Comparison of ENCODE assay signal across 21 mouse cellular contexts in genomic region chr3:103040861-103041379, GRCm38 (mm10). TPM values are rescaled to one million over a fixed set of nuclear protein-coding genes. Genes with fewer than 3 reads are reported as not detected.
DNase-seq lines count a peak whose midpoint lies in the region; ATAC-seq and TF ChIP-seq lines count a peak whose summit lies in the region.
"Had no signal": no experiment of that assay in that cellular context is flagged by ENCODE, and none has a peak within 500 bp of the region (broad histone marks: within the 10 kb centered on the region; RNA-seq: fewer than 3 reads in every experiment).

No protein-coding gene starts in this region.

- H3K79me2 ChIP-seq in MEL (ENCODE audit: control insufficient read depth, insufficient read depth, low read length, poor library complexity) = peaks cover 11% of the 10 kb centered on the region

- H3K4me1 ChIP-seq in G1E (ENCODE audit: insufficient read depth, low read depth, low read length) = no peaks in the 10 kb centered on the region
- peaks cover 5 to 25% of the 10 kb centered on the region in 2 experiments; a peak in 3 of 4 replicates for H3K4me1 ChIP-seq in MEL (ENCODE audit: control insufficient read depth in 1 of 2, insufficient read depth in 2 of 2, low read length in 2 of 2)
- H3K4me1 ChIP-seq: embryonic facial prominence, embryonic 10.5 days; embryonic facial prominence, embryonic 12.5 days; forebrain, embryonic 13.5 days; forebrain, embryonic 15.5 days had no signal

- intact Hi-C loops in left cerebral cortex, postnatal 10 days (cut with DNase I) = no loop called here

- H3K9ac ChIP-seq in MEL (ENCODE audit: control insufficient read depth, low read depth, low read length, poor library complexity, severe bottlenecking) = no peak overlapping the region
- H3K9ac ChIP-seq: embryonic facial prominence, embryonic 12.5 days; forebrain, embryonic 13.5 days; forebrain, embryonic 15.5 days; forebrain, postnatal 0 days had no signal

- H3K9me3 ChIP-seq in G1E (replicated peaks) (no peaks in the 10 kb centered on the region), MEL (replicated peaks; ENCODE audit: insufficient read depth, low read length) (no peaks in the 10 kb centered on the region)
- H3K9me3 ChIP-seq: embryonic facial prominence, embryonic 10.5 days; embryonic facial prominence, embryonic 12.5 days; forebrain, embryonic 13.5 days; forebrain, embryonic 15.5 days had no signal

- TF ChIP-seq CTCF in G1E (IDR thresholded peaks at IDR 0.05; ENCODE audit: low read depth, low read length) (no peak), MEL (IDR thresholded peaks at IDR 0.05 in 2 of 3, conservative IDR thresholded peaks at IDR 0.05 in 1 of 3; ENCODE audit: control insufficient read depth in 1 of 3, insufficient read depth in 1 of 3, low read depth in 2 of 3, low read length in 3 of 3, poor library complexity in 1 of 3, severe bottlenecking in 1 of 3) (no peak)

- no peak for TF ChIP-seq POLR2A in MEL (IDR thresholded peaks at IDR 0.05; ENCODE audit: control insufficient read depth in 1 of 2, insufficient read depth in 1 of 2, low read depth in 1 of 2, low read length in 2 of 2, poor library complexity in 1 of 2)

- H3K4me3 ChIP-seq in G1E (ENCODE audit: low read depth, low read length) (no peak overlapping the region), MEL (ENCODE audit: control insufficient read depth in 1 of 2, insufficient read depth in 1 of 2, low read depth in 2 of 2, low read length in 2 of 2) (no peak overlapping the region)
- H3K4me3 ChIP-seq: embryonic facial prominence, embryonic 10.5 days; embryonic facial prominence, embryonic 12.5 days; forebrain, embryonic 13.5 days; forebrain, embryonic 15.5 days had no signal

- peak; percentile 34; the same call in 1 of the 2 replicates for ATAC-seq in G1E (ENCODE audit: extremely low read depth, insufficient number of reproducible peaks, low FRiP score, poor library complexity, severe bottlenecking)
- 0 out of 2 replicates have a peak, but pooled peaks have one; percentile 17 for ATAC-seq in megakaryocyte progenitor cell, adult 5-6 weeks (replicated peaks; ENCODE audit: poor library complexity)
- ATAC-seq: activated CD4-positive, CD25-positive, alpha-beta regulatory T cell, adult 4 months; forebrain, embryonic 13.5 days; forebrain, embryonic 15.5 days; forebrain, postnatal 0 days; Patski had no signal

- TF ChIP-seq RAD21 in MEL (IDR thresholded peaks at IDR 0.05; ENCODE audit: low read depth, low read length) = no peak

- H3K36me3 ChIP-seq in G1E (replicated peaks) (peaks cover 81% of the 10 kb centered on the region), MEL (ENCODE audit: control insufficient read depth in 1 of 2, insufficient read depth in 2 of 2, low read length in 2 of 2) (peaks cover 33 to 55% of the 10 kb centered on the region in 2 experiments)

- peak overlapping the region; percentile 76 for H3K27ac ChIP-seq in MEL (ENCODE audit: control insufficient read depth, low read depth, low read length)
- H3K27ac ChIP-seq: embryonic facial prominence, embryonic 10.5 days; embryonic facial prominence, embryonic 12.5 days; forebrain, embryonic 13.5 days; forebrain, embryonic 15.5 days had no signal

- DNase-seq in G1E (ENCODE audit: low spot score) (no peak), MEL (ENCODE audit: low read depth, low spot score) (peak; percentile 64), adipocyte (ENCODE audit: low spot score) (no peak)
- no peak for DNase-seq in left cerebral cortex, postnatal 10 days (ENCODE audit: extremely low spot score in 1 of 2, low spot score in 2 of 2)
- DNase-seq: adrenal gland, adult 2 months; adrenal gland, postnatal 10 days; adrenal gland, postnatal 25 days; cerebellum, adult 11 months; cerebellum, adult 18-20 months; cerebellum, adult 9-10 months; cerebellum, postnatal 10 days; cerebellum, postnatal 25 days; forebrain, postnatal 0 days had no signal

- H3K27me3 ChIP-seq in G1E (ENCODE audit: insufficient read depth, low read length) = no peaks in the 10 kb centered on the region
- no peaks in the 10 kb centered on the region for H3K27me3 ChIP-seq in MEL (ENCODE audit: control insufficient read depth in 1 of 2, insufficient read depth in 2 of 2, low read length in 2 of 2)
- H3K27me3 ChIP-seq: embryonic facial prominence, embryonic 12.5 days; forebrain, embryonic 13.5 days; forebrain, embryonic 15.5 days; Patski had no signal

- peak; percentile 90 to 91 for TF ChIP-seq EP300 in MEL (IDR thresholded peaks at IDR 0.05; ENCODE audit: low read depth in 1 of 2, low read length in 2 of 2)

TF ChIP-seq in MEL, 35 proteins besides CTCF, POLR2A, EP300 and RAD21:
- TF ChIP-seq ELF1 (IDR thresholded peaks at IDR 0.05; ENCODE audit: low read depth, low read length) = no peak
- TF ChIP-seq TCF12 (IDR thresholded peaks at IDR 0.05; ENCODE audit: low read depth, low read length) = peak; percentile 88
- peak; percentile 63; the same call in 1 of the 2 replicates for TF ChIP-seq RCOR1 (IDR thresholded peaks at IDR 0.05; ENCODE audit: low read depth, low read length)
- TF ChIP-seq ZKSCAN1 (IDR thresholded peaks at IDR 0.05; ENCODE audit: low read depth, low read length) = no peak
- TF ChIP-seq GABPA (IDR thresholded peaks at IDR 0.05; ENCODE audit: low read depth, low read length) = no peak
- peak; percentile 79 for TF ChIP-seq SIN3A (IDR thresholded peaks at IDR 0.05; ENCODE audit: low read length)
- no peak for TF ChIP-seq JUND (IDR thresholded peaks at IDR 0.05; ENCODE audit: low read depth, low read length)
- TF ChIP-seq HCFC1 (IDR thresholded peaks at IDR 0.05; ENCODE audit: low read depth, low read length) = 0 out of 2 replicates have a peak, but pooled peaks have one; percentile 11
- 0 out of 2 replicates have a peak, but pooled peaks have one; percentile 44 for TF ChIP-seq ZNF384 (IDR thresholded peaks at IDR 0.05; ENCODE audit: low read depth, low read length)
- no peak for TF ChIP-seq MAX (IDR thresholded peaks at IDR 0.05; ENCODE audit: low read length)
- peak; percentile 91 for TF ChIP-seq GATA1 (IDR thresholded peaks at IDR 0.05; ENCODE audit: low read depth, low read length)
- TF ChIP-seq MXI1 (IDR thresholded peaks at IDR 0.05; ENCODE audit: low read depth, low read length) = peak; percentile 74
- peak; percentile 55 for TF ChIP-seq TAL1 (IDR thresholded peaks at IDR 0.05; ENCODE audit: low read length)
- TF ChIP-seq ETS1 (IDR thresholded peaks at IDR 0.05; ENCODE audit: low read depth, low read length) = peak; percentile 84
- no peak for TF ChIP-seq MYB (IDR thresholded peaks at IDR 0.05; ENCODE audit: low read depth, low read length)

RNA-seq across cellular contexts. Expression of gene Nras, which starts 17.2 kb away (rescaled TPM):
- 109 and 132 TPM in 2 replicates for total RNA-seq in G1E (2014; fragmentation: Nextera tagmentation)
- total RNA-seq in G1E (2017) = 131 and 146 TPM in 2 replicates
- polyA plus RNA-seq in G1E (2012) = 5.9 and 6.3 TPM in 2 replicates
- total RNA-seq in MEL (2012; rRNA removed) = 92.0 and 95.9 TPM in 2 replicates
- 100 to 1,000 TPM in 1 of 2 experiments, 10 to 100 TPM in 1; 95.3 to 193 TPM for polyA plus RNA-seq in MEL (2012; ENCODE audit: insufficient read depth in 1 of 2, insufficient read length in 2 of 2, low read depth in 1 of 2, low replicate concordance in 2 of 2, missing spikeins in 1 of 2)
- total RNA-seq in megakaryocyte progenitor cell, adult 5-6 weeks (2015) = 65.6 and 65.7 TPM in 2 replicates
- 60.8 and 77.7 TPM in 2 replicates for total RNA-seq in megakaryocyte progenitor cell, adult 5-6 weeks (2017)
- 100 to 1,000 TPM; 143 to 169 TPM for total RNA-seq in left cerebral cortex, postnatal 10 days (2021)

RNA-seq across cellular contexts. Expression of gene Csde1, which starts 20.7 kb away (rescaled TPM):
- 459 and 468 TPM in 2 replicates for total RNA-seq in G1E (2014; fragmentation: Nextera tagmentation)
- total RNA-seq in G1E (2017) = 384 and 537 TPM in 2 replicates
- polyA plus RNA-seq in G1E (2012) = 8.5 and 12.6 TPM in 2 replicates
- 189 and 197 TPM in 2 replicates for total RNA-seq in MEL (2012; rRNA removed)
- polyA plus RNA-seq in MEL (2012; ENCODE audit: insufficient read depth in 1 of 2, insufficient read length in 2 of 2, low read depth in 1 of 2, low replicate concordance in 2 of 2, missing spikeins in 1 of 2) = 100 to 1,000 TPM; 142 to 202 TPM
- 283 and 297 TPM in 2 replicates for total RNA-seq in megakaryocyte progenitor cell, adult 5-6 weeks (2015)
- 545 and 751 TPM in 2 replicates for total RNA-seq in megakaryocyte progenitor cell, adult 5-6 weeks (2017)
- total RNA-seq in left cerebral cortex, postnatal 10 days (2021) = 100 to 1,000 TPM; 289 to 294 TPM

RNA-seq across cellular contexts. Expression of gene Ampd1, which starts 32.9 kb away (rescaled TPM):
- total RNA-seq in G1E (2014; fragmentation: Nextera tagmentation) (not detected in 2 replicates), G1E (2017) (0.23 and 0.49 TPM in 2 replicates), MEL (2012; rRNA removed) (0.08 TPM in 1 of 2 replicates, not detected in the other)
- polyA plus RNA-seq in G1E (2012) (not detected in 2 replicates), MEL (2012; ENCODE audit: insufficient read depth in 1 of 2, insufficient read length in 2 of 2, low read depth in 1 of 2, low replicate concordance in 2 of 2, missing spikeins in 1 of 2) (under 1 TPM in 1 of 2 experiments, not detected in 1; 0.18 TPM)
- total RNA-seq in megakaryocyte progenitor cell, adult 5-6 weeks (2015) = not detected in 2 replicates
- not detected in 2 replicates for total RNA-seq in megakaryocyte progenitor cell, adult 5-6 weeks (2017)
- not detected for total RNA-seq in left cerebral cortex, postnatal 10 days (2021)
- total RNA-seq: adrenal gland, adult 2 months; adrenal gland, postnatal 25 days; forebrain, postnatal 0 days had no signal
- polyA plus RNA-seq: adrenal gland, adult 2 months; cortical plate, adult 2 months; embryonic facial prominence, embryonic 10.5 days; forebrain, embryonic 13.5 days; forebrain, postnatal 0 days had no signal

RNA-seq across cellular contexts. Expression of gene Sike1, which starts 45.4 kb away (rescaled TPM):
- total RNA-seq in G1E (2014; fragmentation: Nextera tagmentation) (32.0 and 43.6 TPM in 2 replicates), G1E (2017) (36.4 and 39.8 TPM in 2 replicates), MEL (2012; rRNA removed) (15.7 and 18.2 TPM in 2 replicates)
- polyA plus RNA-seq in G1E (2012) (2.7 and 3.8 TPM in 2 replicates), MEL (2012; ENCODE audit: insufficient read depth in 1 of 2, insufficient read length in 2 of 2, low read depth in 1 of 2, low replicate concordance in 2 of 2, missing spikeins in 1 of 2) (10 to 100 TPM in 1 of 2 experiments, not detected in 1; 27.0 TPM)
- 36.6 and 41.4 TPM in 2 replicates for total RNA-seq in megakaryocyte progenitor cell, adult 5-6 weeks (2015)
- 14.5 and 19.5 TPM in 2 replicates for total RNA-seq in megakaryocyte progenitor cell, adult 5-6 weeks (2017)
- total RNA-seq in left cerebral cortex, postnatal 10 days (2021) = 10 to 100 TPM; 83.3 to 85.2 TPM
